Mouse (Mus musculus): ENCODE data around the gene Synrg.

GRCm38 (mm10) chr11:84053055-84053454 lies 88.8 kb downstream of the Synrg start:
- TF ChIP-seq POLR2A (IDR thresholded peaks at IDR 0.05; ENCODE audit: insufficient read depth, low read depth, low read length) (no peak), CTCF (IDR thresholded peaks at IDR 0.05; ENCODE audit: insufficient read depth, low read depth, low read length) (no peak)

Data from olfactory bulb, adult 2 months (tissue).